Mouse (Mus musculus) layer of hippocampus, postnatal 14 days (tissue): ENCODE data around the gene Tmem126a. TPM values are rescaled to one million over a fixed set of nuclear protein-coding genes. Genes with fewer than 3 reads are reported as not detected.
A peak's percentile ranks its signal among the peaks of the same experiment; 100 is the strongest.

ENCODE experiments used
- DNase-seq, 2 experiments: peaks; one replicate each; pipeline ENCODE4 v3.0.0; 2021 to 2022; ENCODE audit warnings: low spot score in 2 of 2, mixed read lengths in 1 of 2
- long read RNA-seq, 2 experiments: library from polyadenylated mRNA; stranded (forward); transcript quantifications; one replicate each; pipeline ENCODE4 v2.0.0; 2021
- total RNA-seq, 2 experiments: library from RNA; stranded (reverse); gene quantifications; 2 replicates each; pipeline ENCODE4 v1.2.3; 2021

The Tmem126a gene
- total RNA-seq: 10 to 100 TPM; 42.4 to 44.7 TPM
- long read RNA-seq, experiment 1, transcript Tmem126a-201 (5 exons, 799 nt): major isoform, 11 of 29 reads
- long read RNA-seq, experiment 1, partial matches to known transcripts: 3 of 29 reads
- long read RNA-seq, experiment 1, other reads (novel, unspliced or antisense): 8 of 29 reads
- long read RNA-seq, experiment 2, transcript Tmem126a-202 (5 exons, 756 nt): minor isoform, 5 of 62 reads
- long read RNA-seq, experiment 2, transcript Tmem126a-205 (1 exons, 1,730 nt): minor isoform, 7 of 62 reads
- long read RNA-seq, experiment 2, transcript Tmem126a-201 (5 exons, 799 nt): major isoform, 38 of 62 reads
- long read RNA-seq, experiment 2, partial matches to known transcripts: 4 of 62 reads
- long read RNA-seq, experiment 2, other reads (novel, unspliced or antisense): 7 of 62 reads

DNA sequence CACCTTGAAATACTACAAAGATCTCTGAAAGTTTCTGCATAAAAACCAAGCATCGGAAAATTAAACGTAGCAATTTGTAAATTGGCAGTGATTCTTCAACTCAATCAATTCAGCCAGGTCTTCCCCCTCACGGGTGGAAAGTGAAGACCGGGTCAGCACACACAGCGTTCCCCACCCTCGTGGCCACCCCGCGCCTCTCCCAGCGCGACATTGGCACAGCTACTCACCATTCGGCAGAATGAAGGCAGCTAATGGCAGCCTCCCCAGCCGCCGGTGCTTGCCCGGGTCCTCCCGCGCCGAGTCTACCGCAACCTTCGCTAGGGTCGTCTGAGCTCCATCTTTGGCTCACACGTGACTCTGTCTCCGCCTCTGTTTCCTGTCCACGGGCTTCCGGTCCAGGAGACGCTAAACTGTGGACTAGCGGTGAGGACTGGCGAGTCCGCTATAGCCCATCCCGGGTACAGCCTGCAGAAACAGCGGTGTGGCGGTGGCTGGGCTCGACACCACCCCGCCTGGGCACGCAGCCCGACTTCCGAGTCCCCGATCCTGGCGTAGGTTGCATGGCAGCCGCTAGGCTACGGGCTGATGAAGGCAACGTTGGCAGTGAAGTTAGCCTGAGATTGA is at the start of gene Tmem126a:
Tmem126a (minus strand) TSS at position 385 of the 624 bp plus-strand sequence.
- peak; percentile 81 to 89 for DNase-seq

DNA sequence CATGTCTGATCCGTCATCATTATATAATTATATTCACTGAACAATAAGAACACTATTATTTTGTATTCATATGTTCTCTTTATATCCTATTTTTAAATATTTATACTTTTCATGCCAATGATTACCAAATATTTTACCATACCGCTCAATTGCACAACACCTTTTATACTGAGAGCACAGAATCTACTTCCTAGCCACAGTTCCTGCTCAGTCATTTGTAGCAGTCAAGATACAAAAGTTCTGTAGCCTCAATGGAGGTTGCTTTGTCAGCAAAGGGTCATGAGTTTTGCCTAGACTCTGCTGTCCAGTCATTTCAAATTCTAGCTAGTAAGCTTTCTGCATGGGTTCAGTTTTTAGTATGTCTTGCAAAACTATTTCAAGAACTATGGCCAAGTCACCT is 25.6 kb upstream of the Tmem126a start:
- no peak for DNase-seq

DNA sequence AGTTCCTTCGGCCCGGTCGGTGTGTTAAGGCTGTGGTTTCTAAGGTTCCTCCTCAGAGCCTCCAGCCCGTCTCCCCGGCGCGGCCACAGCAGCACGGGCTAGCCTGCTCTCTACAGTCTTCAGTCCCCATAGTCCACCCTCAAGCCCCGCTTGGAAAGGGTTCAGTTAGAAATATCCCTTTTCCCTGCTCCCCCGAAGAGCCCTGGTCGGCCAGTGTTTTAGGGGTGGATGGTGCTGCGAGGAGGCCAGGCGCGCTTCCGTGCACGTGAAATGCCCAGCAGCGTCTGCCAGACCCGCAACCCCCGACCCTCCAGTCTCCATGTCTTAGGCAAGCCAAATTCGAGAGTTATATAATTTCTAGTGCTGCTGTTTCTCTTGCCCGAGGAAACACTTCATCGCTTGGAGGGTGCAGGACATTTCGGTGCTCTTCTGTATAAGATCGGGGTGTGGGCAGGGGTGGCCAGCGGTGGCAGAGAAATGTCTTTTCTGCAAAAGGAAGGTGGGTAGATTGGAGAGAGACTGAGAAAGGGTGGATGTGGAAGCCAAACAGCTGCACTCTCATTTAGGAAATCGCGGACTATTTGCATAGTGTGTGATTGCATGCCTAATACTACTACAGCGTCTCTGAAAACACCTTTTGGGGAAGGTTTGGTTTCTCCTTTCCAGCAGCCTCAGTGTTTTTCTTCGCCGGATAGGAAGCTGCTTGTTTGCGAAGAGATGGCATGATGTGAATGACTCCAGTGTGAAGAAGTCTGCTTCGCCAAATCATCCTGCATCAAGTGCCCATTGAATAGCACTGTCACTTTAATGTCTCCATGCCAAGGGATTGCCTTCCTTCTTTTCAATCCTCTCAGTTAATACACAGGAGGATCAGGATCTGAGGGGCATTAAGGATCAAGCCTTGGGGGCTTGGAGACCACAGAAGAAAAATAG is 19.6 kb upstream of the Tmem126a start, which contains the start of gene Dlg2:
Dlg2 (plus strand) TSS at position 360 of the 933 bp plus-strand sequence.
- DNase-seq: peak; percentile 43 to 47

DNA sequence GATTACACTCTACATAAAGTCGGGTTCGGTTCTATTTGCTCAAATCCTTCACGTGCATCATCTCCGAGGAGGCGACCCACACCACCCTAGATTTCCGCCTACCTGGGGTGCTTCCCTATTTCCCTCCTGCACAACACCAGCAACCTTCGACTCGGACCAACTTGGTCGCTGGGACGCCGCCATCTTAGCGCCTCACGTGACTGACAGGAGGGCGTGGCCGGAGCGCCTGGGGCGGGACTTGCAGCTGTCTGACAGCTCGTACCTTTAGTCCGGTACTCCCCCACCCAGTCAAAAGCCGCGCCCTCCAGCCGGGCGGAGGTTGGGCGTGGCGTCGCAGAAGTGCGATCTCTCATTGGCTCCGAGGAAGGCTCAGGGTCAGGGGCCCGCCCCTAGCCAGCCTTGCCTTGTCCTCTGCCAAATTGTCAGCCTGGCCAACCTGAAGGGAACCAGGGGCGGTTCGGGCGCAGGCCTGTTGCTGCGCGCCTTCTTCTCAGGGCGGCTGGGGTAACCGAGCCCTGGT is 18.8 kb upstream of the Tmem126a start, which contains the start of gene Tmem126b:
Tmem126b (minus strand) TSS at position 209 of the 520 bp plus-strand sequence.
- DNase-seq: peak; percentile 97 to 99

DNA sequence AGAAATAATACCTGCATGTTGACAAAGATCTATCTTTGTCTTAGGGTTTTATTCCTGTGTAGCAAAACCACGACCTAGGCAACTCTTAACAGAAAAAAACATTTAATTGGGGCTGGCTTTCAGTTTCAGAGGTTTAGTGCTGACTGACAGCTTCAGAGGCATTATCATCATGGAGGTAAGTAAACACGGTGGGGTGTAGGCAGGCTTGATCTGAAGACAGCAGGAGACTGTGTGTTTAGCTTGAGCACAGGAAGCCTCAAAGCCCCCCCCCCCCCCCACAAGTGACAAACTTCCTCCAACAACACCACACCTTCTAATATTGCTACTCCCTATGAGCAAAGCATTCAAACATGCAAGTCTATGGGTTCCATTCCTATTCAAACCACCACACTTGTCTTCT is 16.5 kb upstream of the Tmem126a start:
- DNase-seq: no peak

DNA sequence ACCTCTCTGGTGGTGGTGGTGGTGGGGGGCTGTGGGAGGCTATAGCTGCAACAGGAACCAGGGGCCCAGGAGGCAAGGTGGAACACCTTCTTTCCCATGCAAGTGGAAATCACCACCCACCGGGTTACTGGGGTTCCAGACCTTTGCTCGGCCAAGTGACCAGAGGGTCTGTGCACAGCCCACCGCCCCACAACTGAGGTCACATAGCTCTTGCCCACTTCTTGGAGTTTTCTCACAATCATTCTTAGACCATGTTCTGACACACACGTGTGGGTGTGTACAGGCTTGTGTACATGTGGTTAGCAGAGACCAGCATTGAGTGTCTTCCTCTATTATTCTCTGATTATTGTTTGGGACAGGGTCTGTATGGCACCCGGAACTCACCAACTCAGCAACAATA is 4.4 kb upstream of the Tmem126a start:
- DNase-seq: no peak

DNA sequence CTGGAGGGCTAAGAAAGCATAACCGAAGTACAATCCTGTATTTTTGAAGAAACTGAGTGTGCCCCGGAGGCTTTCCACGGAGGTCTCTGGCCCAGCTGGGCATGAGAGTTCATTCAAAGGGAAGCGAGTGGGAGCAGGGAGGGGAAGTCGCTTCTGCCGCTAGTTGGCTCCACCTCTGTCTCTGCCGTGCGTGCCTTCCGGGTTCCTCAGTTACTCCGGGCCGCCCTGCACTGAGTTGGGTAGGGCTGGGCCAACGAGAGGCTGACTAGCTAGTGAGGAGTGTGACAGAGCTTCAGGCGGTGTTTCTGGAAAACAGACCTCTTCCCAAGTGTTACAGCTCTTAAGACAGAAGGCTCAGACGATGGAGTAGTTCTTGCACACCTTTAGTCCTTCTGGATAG is 3.9 kb upstream of the Tmem126a start:
- no peak for DNase-seq

DNA sequence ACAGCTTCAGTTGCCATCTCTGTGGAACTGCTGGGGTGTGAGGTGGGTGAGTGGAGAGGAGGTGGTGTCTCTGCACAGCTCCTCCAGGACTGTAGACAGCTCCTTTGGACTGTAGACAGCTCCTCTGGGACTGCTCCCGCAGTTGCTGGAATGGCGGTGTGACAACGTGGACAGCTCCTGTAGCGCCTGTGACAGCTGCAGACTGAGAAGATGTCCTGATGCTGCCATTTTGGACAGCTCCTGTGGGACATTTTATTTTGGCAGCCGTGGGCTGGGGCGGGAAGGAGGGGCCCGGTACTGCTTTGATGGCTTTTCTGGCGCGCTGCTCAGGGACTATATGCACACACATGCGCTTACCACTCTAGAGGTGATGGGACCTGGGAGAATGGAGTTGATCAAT is 3.3 kb upstream of the Tmem126a start:
- no peak for DNase-seq

DNA sequence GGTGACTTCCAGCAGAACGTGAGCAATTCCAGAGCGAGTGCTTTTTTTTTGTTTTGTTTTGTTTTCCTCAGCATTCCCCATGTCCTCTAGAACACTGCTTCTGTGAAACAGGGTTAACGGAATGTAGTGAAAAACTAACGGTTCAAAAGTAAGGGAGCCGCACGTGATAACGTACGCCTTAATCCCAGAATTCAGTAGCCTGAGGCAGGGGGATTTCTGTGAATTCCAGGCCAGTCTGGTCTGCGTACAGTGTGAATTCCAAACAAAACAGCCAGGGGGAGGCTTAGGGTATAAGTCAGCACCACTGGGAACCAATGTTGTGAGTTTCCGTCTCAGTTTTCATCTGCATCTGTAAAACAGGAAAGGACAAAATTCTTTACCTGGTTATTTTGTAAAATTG is 488 bp upstream of the Tmem126a start:
- DNase-seq: no peak

DNA sequence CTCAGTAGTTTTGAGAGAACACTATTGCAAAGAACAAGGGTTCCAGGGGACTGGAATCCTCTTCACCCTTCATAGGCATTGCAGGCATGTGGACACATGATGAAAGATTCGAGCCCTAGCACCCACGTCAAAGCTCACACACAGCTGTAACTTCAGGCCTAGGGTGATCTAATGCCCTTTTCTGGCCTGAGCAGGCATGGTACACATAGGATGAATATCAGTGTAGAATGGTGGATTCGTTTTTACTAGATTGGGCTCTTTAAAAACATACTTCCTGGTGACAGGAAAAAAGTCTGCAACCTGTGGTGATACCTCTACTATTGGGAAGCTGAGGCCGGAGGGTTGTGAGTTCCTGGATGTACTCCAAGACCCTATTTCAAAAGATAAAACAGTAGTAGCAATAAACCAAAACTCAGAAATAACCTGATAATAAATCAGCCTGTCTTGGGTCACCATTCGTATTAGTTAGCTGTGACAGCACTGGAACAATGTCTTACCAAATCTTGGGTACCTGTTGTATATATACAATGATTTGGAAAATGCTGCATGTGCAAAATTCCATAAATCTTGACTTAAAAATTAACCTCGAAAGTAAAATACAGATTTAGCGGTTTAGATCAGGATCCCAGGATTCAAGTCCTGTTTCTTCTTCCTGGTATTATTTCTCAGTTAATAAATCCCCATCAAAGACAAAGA is 732 bp downstream of the Tmem126a start:
- DNase-seq: no peak

DNA sequence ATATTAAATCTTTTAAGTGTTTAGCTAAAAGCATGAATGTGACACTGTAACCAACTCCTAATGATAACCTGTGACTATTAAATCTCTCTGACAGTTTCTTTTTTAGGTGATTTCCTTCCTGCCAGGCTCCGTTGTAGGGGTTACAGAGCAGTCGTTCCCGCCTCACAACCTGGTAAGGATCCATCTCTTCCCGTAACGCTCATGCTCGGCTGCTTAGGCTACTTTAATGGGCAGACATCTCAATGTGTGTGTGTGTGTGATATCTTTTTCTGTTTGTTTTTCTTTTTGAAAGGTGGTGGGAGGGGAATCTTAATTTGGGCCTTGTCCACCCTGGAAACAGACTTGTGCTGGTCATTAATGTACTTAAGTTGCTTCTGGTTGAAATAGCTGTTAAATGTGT is 12.8 kb downstream of the Tmem126a start:
- no peak for DNase-seq

DNA sequence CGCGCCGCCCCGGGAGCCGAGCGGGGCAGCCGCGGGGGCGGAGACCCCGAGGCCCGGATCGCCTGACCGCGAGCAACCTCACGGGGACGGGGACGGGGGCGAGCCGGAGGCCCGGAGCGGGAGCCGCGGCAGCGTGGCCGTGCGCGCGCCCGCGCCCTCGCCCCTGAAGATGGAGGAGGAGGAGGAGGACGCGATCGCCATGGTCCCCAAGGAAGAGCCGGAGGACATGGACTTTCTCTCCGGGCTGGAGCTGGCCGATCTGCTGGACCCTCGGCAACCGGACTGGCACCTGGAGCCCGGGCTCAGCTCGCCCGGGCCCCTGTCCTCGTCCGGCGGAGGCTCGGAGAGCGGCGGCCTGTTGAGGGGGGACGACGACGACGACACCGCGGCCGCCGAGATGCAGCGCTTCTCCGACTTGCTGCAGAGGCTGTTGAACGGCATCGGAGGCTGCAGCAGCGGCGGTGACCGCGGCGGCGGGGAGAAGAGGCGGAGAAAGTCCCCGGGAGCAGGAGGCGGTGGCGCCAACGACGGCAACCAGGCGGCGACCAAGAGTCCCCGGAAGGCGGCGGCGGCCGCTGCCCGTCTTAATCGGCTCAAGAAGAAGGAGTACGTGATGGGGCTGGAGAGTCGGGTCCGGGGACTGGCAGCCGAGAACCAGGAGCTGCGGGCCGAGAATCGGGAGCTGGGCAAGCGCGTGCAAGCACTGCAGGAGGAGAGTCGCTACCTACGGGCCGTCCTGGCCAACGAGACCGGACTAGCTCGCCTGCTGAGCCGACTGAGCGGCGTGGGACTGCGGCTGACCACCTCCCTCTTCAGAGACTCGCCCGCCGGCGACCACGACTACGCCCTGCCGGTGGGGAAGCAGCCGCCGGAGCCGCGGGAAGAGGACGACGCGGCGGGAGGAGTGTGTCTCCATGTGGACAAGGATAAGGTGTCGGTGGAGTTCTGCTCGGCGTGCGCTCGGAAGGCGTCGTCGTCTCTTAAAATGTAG is 13.6 kb downstream of the Tmem126a start:
- DNase-seq: peak; percentile 61 to 71

DNA sequence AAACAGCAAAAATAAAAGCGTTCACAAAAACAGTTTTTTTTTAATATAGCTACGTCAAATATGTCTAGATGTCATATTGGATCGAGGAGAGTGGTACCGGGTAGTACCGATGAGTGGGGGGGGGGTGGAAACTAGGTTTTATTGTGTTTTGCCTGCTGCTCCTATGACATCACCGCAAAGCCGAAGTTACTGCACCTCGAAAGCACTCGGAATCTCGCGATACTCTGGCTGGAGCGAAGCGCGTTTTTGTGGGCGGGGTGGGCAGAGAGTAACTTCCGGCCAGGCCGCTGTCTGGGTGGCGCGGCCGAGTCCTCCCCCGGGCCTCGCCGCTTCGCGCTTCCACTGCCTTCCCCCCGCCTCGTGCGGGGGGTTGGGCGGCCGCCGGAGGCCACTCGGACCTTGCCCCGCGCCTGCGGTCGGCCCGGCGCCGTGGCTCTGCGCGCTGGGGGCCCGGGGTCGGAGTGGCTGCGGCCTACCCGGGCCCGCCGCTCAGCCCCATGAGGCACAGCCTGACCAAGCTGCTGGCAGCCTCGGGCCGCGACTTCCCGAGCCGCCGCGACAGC is 14.4 kb downstream of the Tmem126a start, which contains the start of gene Crebzf:
Crebzf (plus strand) TSS at position 212 of the 563 bp plus-strand sequence.
- peak; percentile 94 to 97 for DNase-seq

DNA sequence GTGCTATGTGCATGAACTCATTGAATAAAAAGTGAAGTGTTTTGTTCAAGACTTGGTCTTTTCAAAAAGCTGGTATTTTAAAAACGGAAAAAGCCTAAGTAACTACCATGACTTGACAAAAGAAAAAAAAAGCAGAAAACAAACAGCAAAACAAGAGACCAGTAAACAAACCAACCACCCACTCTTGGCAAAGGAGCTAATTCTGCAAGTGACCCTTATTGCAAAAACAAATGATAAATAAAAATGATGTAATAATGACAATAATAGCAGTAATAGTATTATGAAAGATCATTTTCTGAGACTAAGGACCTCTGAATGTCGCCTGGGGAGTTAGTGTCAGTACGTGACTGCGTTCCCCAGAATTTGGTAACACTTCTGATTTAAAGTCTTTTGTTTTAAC is 15.0 kb downstream of the Tmem126a start:
- no peak for DNase-seq

DNA sequence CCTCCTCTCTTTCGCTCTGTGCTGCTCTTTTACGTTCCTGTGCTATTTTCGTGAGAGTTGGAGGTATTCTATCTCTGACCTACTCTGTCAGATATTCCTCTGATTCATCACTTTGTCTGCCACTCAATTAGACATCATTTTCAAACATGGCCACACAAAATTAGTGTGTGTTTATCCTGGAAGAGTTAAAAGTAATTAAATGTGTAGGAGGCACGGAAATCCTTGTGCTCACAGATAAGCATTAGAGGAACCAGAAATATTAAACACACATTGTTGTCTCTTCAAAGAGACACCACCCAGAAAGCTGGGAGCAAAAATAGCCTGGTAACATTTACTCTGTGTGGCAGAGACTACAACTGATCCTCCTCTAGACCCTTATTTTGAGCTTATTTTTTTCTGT is 17.0 kb downstream of the Tmem126a start:
- no peak for DNase-seq

DNA sequence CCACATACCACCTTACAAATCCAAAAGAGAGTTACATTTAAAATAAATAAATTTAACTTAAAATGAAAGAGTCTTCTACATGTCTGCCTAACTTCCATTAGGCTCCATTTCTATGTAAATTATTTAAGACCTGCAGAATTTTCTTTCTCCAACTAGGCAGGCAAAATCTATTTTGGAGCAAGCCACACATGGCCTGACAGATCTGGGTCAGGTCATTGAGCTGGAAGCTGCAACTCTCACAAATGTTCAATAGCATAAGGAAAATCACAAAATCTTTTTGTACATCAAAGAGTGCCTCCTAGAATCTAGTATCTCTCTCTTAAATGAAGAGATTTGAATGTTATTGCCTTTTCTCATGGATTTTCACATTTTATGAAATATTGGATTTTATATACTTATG is 24.8 kb downstream of the Tmem126a start:
- no peak for DNase-seq

DNA sequence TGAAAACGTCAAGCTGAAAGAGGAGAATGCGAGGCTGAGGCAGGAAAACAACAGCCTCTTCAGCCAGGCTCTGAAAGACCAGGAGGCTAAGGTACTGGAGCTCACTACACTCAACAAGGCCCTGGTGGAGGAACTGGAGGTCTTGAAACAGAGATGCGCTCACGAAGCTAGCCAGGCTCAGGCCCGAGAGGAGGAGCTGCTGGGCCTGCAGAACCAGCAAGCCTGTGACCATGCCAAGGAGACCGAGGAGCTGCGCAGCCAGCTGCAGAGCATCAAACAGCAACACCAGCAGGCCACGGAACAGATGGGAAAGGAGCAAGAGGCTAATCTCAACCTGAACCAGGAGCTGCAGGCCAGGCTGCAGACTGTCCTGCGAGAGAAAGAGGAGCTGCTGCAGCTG is 30.0 kb downstream of the Tmem126a start:
- DNase-seq: no peak

DNA sequence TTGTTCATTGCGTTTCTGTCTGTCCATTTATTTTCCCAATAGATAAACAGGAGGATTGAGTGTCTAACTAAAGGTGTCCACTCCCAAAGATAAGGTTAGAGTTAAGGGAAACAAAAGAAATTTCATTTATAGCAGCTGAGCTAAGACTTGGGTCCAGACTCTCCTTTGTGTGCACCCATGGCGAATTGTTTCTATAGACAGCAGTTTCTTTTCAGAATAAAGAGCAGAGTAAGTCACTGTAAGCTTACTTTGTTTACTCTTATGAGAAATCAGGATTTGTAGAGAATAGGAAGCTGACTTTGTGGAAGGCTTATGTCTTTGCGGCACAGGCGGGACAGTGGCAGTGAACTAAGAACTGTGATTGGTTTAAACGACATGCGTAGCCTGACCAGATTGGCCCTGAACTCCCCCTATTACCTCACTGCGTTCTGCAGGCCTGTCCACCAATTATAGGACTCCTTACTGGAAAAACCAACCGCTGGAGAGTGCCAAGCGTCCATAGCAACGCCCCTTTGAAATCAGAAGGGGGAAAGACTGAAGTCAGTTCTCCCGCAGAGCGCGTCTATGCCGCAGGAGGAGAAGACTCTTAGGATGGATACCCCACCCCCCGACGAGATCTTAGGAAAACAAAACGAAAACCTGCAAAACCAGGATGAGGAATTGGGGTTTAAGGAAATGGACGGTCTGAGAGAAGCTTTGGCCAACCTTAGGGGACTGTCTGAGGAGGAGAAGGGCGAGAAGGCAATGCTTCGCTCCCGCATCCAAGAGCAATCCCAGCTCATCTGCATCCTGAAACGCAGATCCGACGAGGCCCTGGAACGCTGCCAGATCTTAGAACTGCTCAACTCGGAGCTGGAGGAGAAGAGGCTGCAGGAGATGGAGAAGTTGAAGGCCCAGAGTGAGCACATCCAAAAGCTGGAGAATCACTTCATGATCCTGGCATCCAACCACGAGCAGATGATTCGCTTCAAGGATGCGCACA is 30.7 kb downstream of the Tmem126a start, which contains the start of gene Ccdc89:
Ccdc89 (plus strand) TSS at position 558 of the 982 bp plus-strand sequence.
- peak; percentile 67 to 88 for DNase-seq
